Mouse (Mus musculus) frontal cortex, postnatal 14 days (tissue): ENCODE measurements around the gene Ptprn2.

Experiments
- DNase-seq, 2 experiments: peaks; one replicate each; pipeline ENCODE4 v3.0.0; 2022; ENCODE audit warnings: low spot score in 2 of 2

The Ptprn2 gene

GRCm38 (mm10) chr12:116975547-116975946 lies 490.0 kb downstream of the Ptprn2 start:
- no peak for DNase-seq

- DNase-seq, result no peak
Measured at GRCm38 (mm10) chr12:116976981-116977380, 491.5 kb downstream of the Ptprn2 start.

- no peak for DNase-seq
Measured at GRCm38 (mm10) chr12:116978201-116978600, 492.7 kb downstream of the Ptprn2 start.

- no peak for DNase-seq
Measured at GRCm38 (mm10) chr12:116981315-116981714, 495.8 kb downstream of the Ptprn2 start.

- DNase-seq, result no peak
Measured at GRCm38 (mm10) chr12:116989144-116989543, 503.6 kb downstream of the Ptprn2 start.

GRCm38 (mm10) chr12:117001546-117002148 lies 516.1 kb downstream of the Ptprn2 start:
- no peak for DNase-seq

- DNase-seq, result no peak
Measured at GRCm38 (mm10) chr12:117016753-117017595, 531.5 kb downstream of the Ptprn2 start.

- no peak for DNase-seq
Measured at GRCm38 (mm10) chr12:117017912-117018311, 532.4 kb downstream of the Ptprn2 start.

- DNase-seq, result no peak
Measured at GRCm38 (mm10) chr12:117023235-117023634, 537.7 kb downstream of the Ptprn2 start.

- no peak for DNase-seq
Measured at GRCm38 (mm10) chr12:117024916-117025315, 539.4 kb downstream of the Ptprn2 start.

GRCm38 (mm10) chr12:117025676-117026075 lies 540.2 kb downstream of the Ptprn2 start:
- DNase-seq, result no peak

GRCm38 (mm10) chr12:117027351-117027750 lies 541.8 kb downstream of the Ptprn2 start:
- DNase-seq, result no peak

- no peak for DNase-seq
Measured at GRCm38 (mm10) chr12:117028333-117028961, 542.9 kb downstream of the Ptprn2 start.

- no peak for DNase-seq
Measured at GRCm38 (mm10) chr12:117033172-117033571, 547.7 kb downstream of the Ptprn2 start.

- DNase-seq, result no peak
Measured at GRCm38 (mm10) chr12:117034506-117034905, 549.0 kb downstream of the Ptprn2 start.

GRCm38 (mm10) chr12:117035243-117035642 lies 549.7 kb downstream of the Ptprn2 start:
- peak in 1 of 2 experiments; percentile 62 for DNase-seq

GRCm38 (mm10) chr12:117039411-117039810 lies 553.9 kb downstream of the Ptprn2 start:
- no peak for DNase-seq

GRCm38 (mm10) chr12:117041409-117041808 lies 555.9 kb downstream of the Ptprn2 start:
- DNase-seq, result no peak

- no peak for DNase-seq
Measured at GRCm38 (mm10) chr12:117042706-117043105, 557.2 kb downstream of the Ptprn2 start.

- no peak for DNase-seq
Measured at GRCm38 (mm10) chr12:117047384-117048251, 562.1 kb downstream of the Ptprn2 start.

- no peak for DNase-seq
Measured at GRCm38 (mm10) chr12:117049829-117050228, 564.3 kb downstream of the Ptprn2 start.
